Mouse (Mus musculus) midbrain, postnatal 0 days (tissue): ENCODE data around the gene Shc1. TPM values are rescaled to one million over a fixed set of nuclear protein-coding genes. Genes with fewer than 3 reads are reported as not detected.

Experiments
- ATAC-seq: fragments of 200-750 bp; cut with Nextera tagmentation; 2 replicates; pipeline ENCODE4 v1.8.0; 2017; ENCODE audit warnings: moderate number of reproducible peaks, mild to moderate bottlenecking, moderate TSS enrichment, moderate library complexity; ENCODE audit not compliant: low FRiP score
- DNase-seq: peaks from one replicate; pipeline ENCODE4 v3.0.0-alpha.2; 2015; ENCODE audit warnings: low spot score
- H3K27ac ChIP-seq: fragments of 300-500 bp; sonication (generic); 2 replicates; pipeline ENCODE4 v1.5.1; 2014; ENCODE audit warnings: low read depth, mild to moderate bottlenecking, low read length, mixed read lengths
- H3K27me3 ChIP-seq: fragments of 300-500 bp; sonication (generic); 2 replicates; pipeline ENCODE4 v1.6.1; 2014; ENCODE audit warnings: low read length, control low read depth, mixed read lengths; ENCODE audit not compliant: insufficient read depth
- H3K36me3 ChIP-seq: fragments of 300-500 bp; sonication (generic); 2 replicates; pipeline ENCODE4 v1.6.1; 2014; ENCODE audit warnings: low read length, control low read depth, mixed read lengths; ENCODE audit not compliant: insufficient read depth
- H3K4me1 ChIP-seq: fragments of 300-500 bp; sonication (generic); 2 replicates; pipeline ENCODE4 v1.6.1; 2014; ENCODE audit warnings: mild to moderate bottlenecking, control low read depth, antibody characterized with exemption, low read length, mixed read lengths; ENCODE audit not compliant: insufficient read depth
- H3K4me2 ChIP-seq: fragments of 300-500 bp; sonication (generic); 2 replicates; pipeline ENCODE4 v1.6.1; 2014; ENCODE audit warnings: low read depth, mild to moderate bottlenecking, low read length, mixed read lengths; ENCODE audit not compliant: poor library complexity, severe bottlenecking
- H3K4me3 ChIP-seq: fragments of 300-500 bp; sonication (generic); 2 replicates; pipeline ENCODE4 v1.5.1; 2014; ENCODE audit warnings: low read depth, mild to moderate bottlenecking, low read length, moderate library complexity
- H3K9ac ChIP-seq: fragments of 300-500 bp; sonication (generic); replicated peaks from 2 replicates; pipeline ENCODE4 v1.6.1; 2014; ENCODE audit warnings: mild to moderate bottlenecking, low read length, moderate library complexity, mixed read lengths; ENCODE audit not compliant: poor library complexity, severe bottlenecking
- H3K9me3 ChIP-seq: fragments of 300-500 bp; sonication (generic); 2 replicates; pipeline ENCODE4 v1.6.1; 2016; ENCODE audit warnings: low read length, control low read depth
- CTCF ChIP-seq: IDR thresholded peaks from 2 replicates; pipeline ENCODE4 v1.5.1; 2016; ENCODE audit warnings: antibody characterized with exemption, mild to moderate bottlenecking
- WGBS: fragments of 180-500 bp; shearing (Covaris S2); extraction: QIAGEN DNeasy Blood & Tissue Kit; methylation state at CpG from one replicate; pipeline ENCODE4 v1.1.7; 2014; 5-methylcytosine and 5-hydroxymethylcytosine counted together
- polyA plus RNA-seq: library from polyadenylated mRNA; unstranded; fragments of >200 nt; fragmentation: Nextera tagmentation; extraction: Ambion mirVana; gene quantifications from 2 replicates; pipeline ENCODE4 v1.2.1, GENCODE M21; 2015
- total RNA-seq: library from RNA; depleted of rRNA; stranded (reverse); fragments of >200 nt; gene quantifications from 2 replicates; pipeline ENCODE4 v1.2.3, GENCODE M21; 2014

The Shc1 gene
- total and polyA plus RNA-seq, 2 experiments from 2014 or later = 11.0 to 24.9 TPM

DNA sequence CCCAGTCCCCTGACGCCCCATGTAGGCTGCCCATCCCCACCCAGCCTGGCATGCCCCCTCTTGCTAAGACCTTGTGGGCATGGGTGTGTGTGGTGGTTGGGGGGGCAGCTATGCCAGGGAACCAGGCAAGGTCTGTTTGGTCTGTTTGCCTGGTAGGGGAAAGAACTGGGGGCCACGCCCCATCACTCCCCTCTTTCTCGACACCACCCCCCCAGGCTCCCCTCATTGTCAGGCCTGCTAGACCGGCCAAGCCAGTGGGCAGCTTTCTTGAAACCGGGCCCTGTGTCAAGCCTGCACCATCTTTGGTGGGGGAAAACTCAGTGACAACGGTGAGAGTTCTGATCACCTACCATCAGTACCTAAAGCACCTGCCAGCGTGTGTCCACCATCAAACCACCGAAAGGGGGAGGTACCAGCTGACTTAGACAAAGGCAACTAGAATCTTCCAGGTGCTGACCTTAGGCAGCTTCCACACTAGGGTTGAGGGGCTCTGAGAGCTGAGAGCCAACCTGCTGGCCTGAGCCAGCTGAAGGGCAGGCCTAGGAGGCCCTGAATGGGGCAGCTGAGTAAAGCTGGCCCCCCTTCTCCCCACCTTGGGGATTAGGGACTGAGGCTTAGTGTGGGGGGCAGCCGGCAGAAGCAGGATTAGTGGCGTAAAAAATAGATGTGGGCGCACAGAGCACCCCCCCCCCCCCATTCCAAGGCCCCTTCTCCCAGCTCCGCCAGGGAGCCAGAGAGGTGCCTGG, 33.7 kb upstream of the Shc1 start:
- H3K4me2 ChIP-seq = no peak overlapping the region
- no peak for DNase-seq
- 48% methylated on average over 11 of the region's 12 CpGs for WGBS

GRCm38 (mm10) chr3:89385451-89385850, 32.8 kb upstream of the Shc1 start:
- TF ChIP-seq CTCF = no peak
- H3K9ac ChIP-seq = no peak overlapping the region
- no peak overlapping the region for H3K27ac ChIP-seq
- H3K9me3 ChIP-seq = no peaks in the 10 kb centered on the region
- no peak overlapping the region for H3K4me2 ChIP-seq
- DNase-seq (no peak), ATAC-seq (no peak)
- no peaks in the 10 kb centered on the region; the same call in 1 of the 2 replicates for H3K4me1 ChIP-seq
- 53% methylated on average over 9 of the region's 11 CpGs for WGBS
- no peaks in the 10 kb centered on the region for H3K27me3 ChIP-seq
- H3K36me3 ChIP-seq = no peaks in the 10 kb centered on the region
- no peak overlapping the region for H3K4me3 ChIP-seq

More for the DNA sequence above, 33.7 kb upstream of the Shc1 start:
- Histone ChIP-seq H3K27ac (no peak overlapping the region), H3K9me3 (no peaks in the 10 kb centered on the region), H3K36me3 (no peaks in the 10 kb centered on the region), H3K9ac (no peak overlapping the region), H3K4me1 (no peaks in the 10 kb centered on the region; the same call in 1 of the 2 replicates), H3K27me3 (no peaks in the 10 kb centered on the region), H3K4me3 (no peak overlapping the region)
- no peak for TF ChIP-seq CTCF
- no peak for ATAC-seq

- no peak for TF ChIP-seq CTCF
- H3K4me3 ChIP-seq = no peak overlapping the region
- no peak overlapping the region for H3K4me2 ChIP-seq
- H3K4me1 ChIP-seq = peaks cover 6% of the 10 kb centered on the region; the same call in 1 of the 2 replicates
- H3K27ac ChIP-seq = no peak overlapping the region
- H3K27me3 ChIP-seq = no peaks in the 10 kb centered on the region
- WGBS = 55% methylated on average over 17 of the region's 17 CpGs
- H3K9me3 ChIP-seq = no peaks in the 10 kb centered on the region
- ATAC-seq (no peak), DNase-seq (no peak)
- H3K9ac ChIP-seq = no peak overlapping the region
- H3K36me3 ChIP-seq = no peaks in the 10 kb centered on the region
Measured at GRCm38 (mm10) chr3:89386438-89387420, 31.5 kb upstream of the Shc1 start.

GRCm38 (mm10) chr3:89387632-89388031, 30.6 kb upstream of the Shc1 start:
- WGBS = 82% methylated on average over 11 of the region's 11 CpGs
- DNase-seq = no peak

DNA sequence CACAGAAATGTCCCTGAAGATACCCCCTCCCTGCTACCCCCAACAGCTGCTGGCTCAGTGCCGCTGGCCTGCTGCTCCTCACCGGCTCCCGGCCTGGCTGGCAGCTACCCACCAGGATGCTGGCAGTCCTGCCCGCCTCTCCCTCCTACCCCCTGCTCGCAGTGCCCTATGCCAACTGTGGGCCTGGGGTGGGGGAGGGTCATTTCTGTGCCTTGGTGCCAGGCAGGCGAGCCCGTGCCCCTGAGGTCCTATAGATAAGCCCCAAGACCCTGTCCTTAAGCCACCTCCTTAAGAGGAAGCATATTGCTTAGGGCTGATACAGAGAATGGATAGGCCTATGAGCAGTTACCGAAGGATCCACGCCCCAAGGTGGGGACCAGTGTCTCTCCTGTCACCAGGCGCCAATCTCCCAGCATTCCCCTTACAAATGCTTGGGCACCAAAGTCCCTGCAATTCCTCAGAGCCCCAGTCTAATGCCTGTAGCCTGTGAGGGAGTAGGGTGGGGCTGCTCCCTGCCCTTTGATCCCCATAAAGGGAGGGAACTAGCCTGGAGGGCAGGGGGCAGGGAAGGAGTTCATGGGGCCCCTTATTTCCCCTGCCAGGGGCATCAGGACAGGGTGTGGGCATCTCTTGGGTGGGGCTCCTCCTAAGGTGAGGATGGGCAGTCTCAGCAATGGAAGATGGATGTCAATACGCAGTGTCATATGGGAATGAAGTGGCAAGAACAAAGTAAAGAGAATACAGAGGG, 29.9 kb upstream of the Shc1 start:
- Histone ChIP-seq H3K27me3 (no peaks in the 10 kb centered on the region; the same call in 1 of the 2 replicates), H3K9me3 (no peaks in the 10 kb centered on the region), H3K4me3 (no peak overlapping the region), H3K4me2 (no peak overlapping the region), H3K4me1 (peaks cover 14% of the 10 kb centered on the region; the same call in 1 of the 2 replicates), H3K27ac (no peak overlapping the region), H3K9ac (no peak overlapping the region), H3K36me3 (no peaks in the 10 kb centered on the region)
- no peak for TF ChIP-seq CTCF
- DNase-seq = peak; percentile 49
- no peak for ATAC-seq
- 71% methylated on average over 11 of the region's 11 CpGs for WGBS

More at GRCm38 (mm10) chr3:89387632-89388031, 30.6 kb upstream of the Shc1 start:
- no peak overlapping the region for H3K4me2 ChIP-seq
- H3K36me3 ChIP-seq = no peaks in the 10 kb centered on the region
- no peak; the same call in 1 of the 2 replicates for TF ChIP-seq CTCF
- ATAC-seq = no peak
- H3K4me1 ChIP-seq = peaks cover 14% of the 10 kb centered on the region; the same call in 1 of the 2 replicates
- no peaks in the 10 kb centered on the region; the same call in 1 of the 2 replicates for H3K27me3 ChIP-seq
- no peak overlapping the region for H3K4me3 ChIP-seq
- H3K9me3 ChIP-seq = no peaks in the 10 kb centered on the region
- no peak overlapping the region for H3K9ac ChIP-seq
- no peak overlapping the region for H3K27ac ChIP-seq
